Mouse (Mus musculus): ENCODE data around the gene Ddn.

DNA sequence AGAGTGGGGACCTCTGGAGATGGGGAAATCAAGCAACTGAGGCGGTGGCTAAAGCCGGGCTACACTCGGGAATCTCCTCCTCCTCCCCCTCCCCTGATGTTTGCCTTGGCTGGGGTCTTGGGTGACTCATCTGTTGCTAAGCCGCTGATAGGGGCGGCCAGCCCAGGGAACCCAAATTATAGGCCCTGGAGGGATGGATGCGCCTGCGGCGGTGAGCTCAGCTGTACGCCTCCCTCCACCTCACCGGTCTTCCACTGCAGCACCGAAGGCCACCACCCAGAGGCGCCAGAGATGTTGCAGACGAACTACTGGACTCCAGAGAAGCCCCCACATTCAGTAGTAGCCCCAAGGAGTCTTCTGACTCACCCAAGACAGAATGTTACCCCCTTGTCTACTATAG is 28.7 kb downstream of the Ddn start:
- TF ChIP-seq GATA1 (IDR thresholded peaks at IDR 0.05; ENCODE audit: low read length) (no peak), TAL1 (IDR thresholded peaks at IDR 0.05; ENCODE audit: low read length) (no peak)

Data from erythroblast, embryonic 14.5 days (primary cell).